Comparison of ENCODE assay signal across 21 mouse cellular contexts in the genomic region with DNA sequence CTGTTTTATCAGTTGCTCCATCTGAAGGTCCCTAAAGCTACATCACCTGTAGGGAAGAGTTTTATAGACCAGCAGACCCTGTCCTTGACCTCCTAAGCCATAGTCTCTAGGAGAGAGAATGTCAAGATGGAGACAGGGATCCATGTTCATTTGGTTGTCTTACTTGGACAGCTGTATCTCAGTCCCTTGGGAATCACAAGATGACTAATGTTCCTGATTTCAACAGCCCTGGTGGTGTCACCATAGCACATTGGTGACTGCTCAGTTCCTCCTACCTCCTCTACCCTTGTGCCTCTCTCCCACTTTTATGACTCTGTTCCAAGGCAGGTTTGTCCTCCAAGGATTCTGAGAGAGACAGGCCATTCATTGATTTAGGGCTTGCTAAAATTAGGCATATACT. TPM values are rescaled to one million over a fixed set of nuclear protein-coding genes. Genes with fewer than 3 reads are reported as not detected.
"Had no signal": no experiment of that assay in that cellular context is flagged by ENCODE, and none has a peak within 500 bp of the region (broad histone marks: within the 10 kb centered on the region; RNA-seq: fewer than 3 reads in every experiment).

No protein-coding gene starts in this region.

- H3K4me1 ChIP-seq: limb, embryonic 10.5 days; limb, embryonic 13.5 days; neural tube, embryonic 13.5 days; stomach, embryonic 15.5 days had no signal

- H3K4me3 ChIP-seq: limb, embryonic 10.5 days; limb, embryonic 13.5 days; liver, embryonic 12.5 days; liver, embryonic 15.5 days; midbrain, embryonic 12.5 days; midbrain, embryonic 15.5 days; neural tube, embryonic 13.5 days; stomach, embryonic 15.5 days had no signal

- DNase-seq: kidney, adult 18-20 months; kidney, adult 9 months; kidney, postnatal 14 days; kidney, postnatal 4 days; liver; lung, adult 18-20 months; lung, postnatal 14 days; retina, postnatal 1 day; right cerebral cortex, postnatal 25 days; spleen, adult 18-20 months; thymus, postnatal 25 days had no signal

- ATAC-seq: liver, embryonic 12.5 days; midbrain, embryonic 15.5 days had no signal

RNA-seq across cellular contexts. Expression of gene Ppil6, which starts 24.7 kb away (rescaled TPM):
- total RNA-seq: neutrophil, adult 5-6 weeks had no signal
- polyA plus RNA-seq: liver, embryonic 12.5 days; macrophage had no signal
